Mouse (Mus musculus) hindlimb bud, embryonic 11.5 days (tissue): ENCODE measurements at regions not wholly inside any gene's neighbourhood (a gene's known extent, or its start where the extent isn't known, plus 50 kb on each side); places are given as distances from the start of the nearest gene placed in this dataset.

Experiments
- DNase-seq: peaks from one replicate; pipeline ENCODE4 v3.0.0-alpha.2; 2012; ENCODE audit warnings: low read depth, low spot score; ENCODE audit errors: extremely low spot score

- no peak for DNase-seq
Measured at GRCm38 (mm10) chr2:157633286-157633685, 62.2 kb upstream of the Blcap start.

DNA sequence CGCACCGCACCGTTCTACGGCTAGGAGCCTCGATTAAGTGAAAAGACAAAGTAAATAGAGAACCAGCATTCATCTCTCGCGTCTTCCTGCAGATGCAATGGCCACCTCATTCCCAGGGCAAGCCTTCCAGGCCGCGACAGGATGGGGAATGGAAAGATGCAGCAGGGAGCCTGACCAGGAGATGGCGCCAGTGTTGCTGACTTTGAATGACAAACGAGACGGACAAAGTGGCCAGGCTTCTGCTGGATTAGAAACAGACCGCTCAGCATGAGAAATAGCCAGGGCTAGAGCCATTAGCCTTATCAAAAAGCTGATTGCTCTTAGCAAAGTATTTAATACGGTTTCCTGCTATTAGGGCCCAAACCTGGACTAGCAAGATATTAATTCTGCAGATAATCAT lies 64.6 kb upstream of the Blcap start:
- peak; percentile 74 for DNase-seq

DNA sequence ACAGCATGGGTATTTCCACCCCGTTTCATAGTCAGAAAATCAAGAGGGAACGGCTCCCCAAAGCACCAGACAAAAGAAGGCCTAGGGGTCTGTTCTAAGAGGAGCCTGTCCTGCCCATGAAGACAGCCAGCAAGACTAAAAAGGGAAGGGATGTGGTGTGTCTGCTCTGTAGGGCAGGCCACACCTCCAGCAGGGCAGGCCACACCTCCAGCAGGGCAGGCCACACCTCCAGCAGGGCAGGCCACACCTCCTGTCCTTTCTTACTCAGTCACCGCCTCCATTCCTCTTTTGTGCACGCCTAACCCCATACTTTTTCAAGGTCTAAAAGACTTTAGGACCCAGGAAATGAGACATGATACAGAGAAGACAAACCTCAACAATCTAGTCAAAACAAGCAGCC lies 69.8 kb upstream of the Blcap start:
- no peak for DNase-seq

- DNase-seq, result peak; percentile 47
Measured at GRCm38 (mm10) chr2:157663584-157664375, 73.4 kb upstream of the Ctnnbl1 start.

GRCm38 (mm10) chr2:157664481-157664880 lies 72.7 kb upstream of the Ctnnbl1 start:
- no peak for DNase-seq

DNA sequence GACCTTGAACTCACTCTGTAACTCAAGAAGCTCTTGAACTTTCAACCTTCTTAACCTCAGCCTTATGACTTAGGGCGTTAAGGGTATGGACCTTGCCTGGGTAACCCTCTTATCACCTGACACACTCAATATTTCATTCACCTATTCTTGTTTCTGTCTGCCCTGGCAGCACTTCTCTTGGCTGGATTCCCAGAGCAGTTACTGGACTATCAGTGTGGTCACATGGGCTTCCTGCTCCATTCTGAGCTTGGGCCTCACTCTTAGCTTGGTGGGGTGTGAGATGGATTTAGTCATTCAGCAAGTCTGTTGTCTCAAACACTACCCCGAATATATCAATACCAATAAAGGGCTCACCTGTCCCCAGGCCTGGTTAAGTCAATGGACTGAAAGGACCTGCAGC lies 67.0 kb upstream of the Ctnnbl1 start:
- DNase-seq, result no peak

DNA sequence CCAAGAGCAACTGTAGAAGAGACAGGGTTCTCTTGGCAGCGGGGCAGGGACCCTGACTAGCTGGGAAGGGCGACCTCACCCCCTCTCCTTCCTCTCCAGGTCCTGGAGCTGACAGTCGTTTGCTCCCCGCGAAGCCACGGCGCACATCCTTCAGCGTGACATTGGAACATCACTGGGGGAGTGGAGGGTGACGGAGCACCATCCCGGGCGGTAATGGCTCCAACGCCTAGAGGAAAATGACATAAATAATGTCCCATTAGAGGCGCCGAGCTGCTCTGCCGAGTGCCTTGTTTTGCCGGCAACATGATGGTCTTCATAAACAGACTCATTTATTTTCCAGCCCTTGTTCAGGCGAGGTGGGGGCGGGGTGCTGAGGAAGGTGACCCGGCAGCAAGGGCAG lies 62.3 kb upstream of the Ctnnbl1 start:
- no peak for DNase-seq

DNA sequence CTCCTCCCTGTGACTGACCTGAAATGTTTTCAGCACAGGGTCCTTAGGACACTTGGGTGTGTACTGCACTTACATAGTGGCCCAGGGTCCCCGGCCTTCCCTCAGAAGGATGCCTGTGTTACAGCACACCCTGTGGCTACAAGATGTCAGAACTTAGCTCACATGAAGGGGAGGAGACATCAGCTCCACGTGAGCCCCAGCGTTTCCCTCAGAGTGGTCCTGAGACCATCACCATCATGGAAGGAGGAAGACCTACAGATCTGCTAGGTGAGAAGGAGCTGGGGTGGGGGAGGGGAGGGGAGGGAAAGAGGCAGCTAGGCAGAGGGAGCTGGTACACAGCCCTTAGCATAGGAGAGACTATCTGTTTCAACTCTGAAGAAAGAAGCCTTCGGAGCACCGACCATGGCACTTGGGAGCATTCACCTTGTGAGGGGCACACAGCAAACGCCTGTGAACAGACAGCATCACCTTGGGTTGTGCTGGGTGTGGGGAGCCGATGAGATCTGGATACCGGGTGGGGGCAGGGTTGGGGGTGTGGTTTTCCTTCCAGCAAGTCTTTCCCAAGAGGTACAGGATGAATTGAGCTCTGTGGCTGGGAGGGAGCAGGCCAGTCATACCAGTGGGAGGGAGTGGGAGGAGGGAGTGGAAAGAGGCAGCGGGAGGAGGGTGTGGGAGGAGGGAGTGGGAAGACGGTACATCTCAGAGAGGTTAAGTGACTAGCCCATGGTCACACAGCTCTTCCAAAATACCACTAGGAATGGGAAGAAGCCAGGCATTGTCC lies 60.6 kb upstream of the Ctnnbl1 start:
- DNase-seq, result no peak

- no peak for DNase-seq
Measured at GRCm38 (mm10) chr2:157677262-157677661, 59.9 kb upstream of the Ctnnbl1 start.

GRCm38 (mm10) chr2:157681931-157682330 lies 55.3 kb upstream of the Ctnnbl1 start:
- no peak for DNase-seq
